Mouse (Mus musculus) ovary, adult 2 months (tissue): ENCODE results near the gene Gm32742. TPM values are rescaled to one million over a fixed set of nuclear protein-coding genes. Genes with fewer than 3 reads are reported as not detected.

Experiments
- polyA plus RNA-seq: library from polyadenylated mRNA; depleted of rRNA; stranded (reverse); fragments of >200 nt; gene quantifications from 2 replicates; pipeline ENCODE4 v1.2.3, GENCODE M21; 2012; rRNA removed

Gm32742 gene
- 0.12 TPM in 2 replicates for polyA plus RNA-seq

GRCm38 (mm10) chr9:51165312-51166180 is at the start of gene Gm32742:
Gene Gm32742 (minus strand): TSS chr9:51165517.

GRCm38 (mm10) chr9:51213023-51213728 is 47.9 kb upstream of the Gm32742 start, which contains the start of gene Pou2af1:
Gene Pou2af1 (plus strand): TSS chr9:51213708.

GRCm38 (mm10) chr9:51101756-51102425 is 63.4 kb downstream of the Gm32742 start, which contains the start of gene 4833427G06Rik:
Gene 4833427G06Rik (minus strand): TSS chr9:51102078.

Other genes starting within 250 kb of the Gm32742 start
- gene Sik2, start 156.4 kb downstream of the Gm32742 start, polyA plus RNA-seq: 28.3 and 56.8 TPM in 2 replicates
- gene Btg4, start 104.6 kb downstream of the Gm32742 start, polyA plus RNA-seq: 2.0 and 3.1 TPM in 2 replicates
- 9.6 and 12.3 TPM in 2 replicates for gene Layn, start 88.4 kb downstream of the Gm32742 start, polyA plus RNA-seq
- gene 4833427G06Rik, start 63.4 kb downstream of the Gm32742 start, polyA plus RNA-seq: 1.5 and 1.8 TPM in 2 replicates
- 0.44 and 0.59 TPM in 2 replicates for gene Pou2af1, start 48.2 kb upstream of the Gm32742 start, polyA plus RNA-seq
- 1.9 and 4.6 TPM in 2 replicates for gene Colca2, start 113.1 kb upstream of the Gm32742 start, polyA plus RNA-seq
- gene 1810046K07Rik, start 163.4 kb upstream of the Gm32742 start, polyA plus RNA-seq: 0.16 TPM in 1 of 2 replicates, not detected in the other